17 mouse cellular contexts compared by ENCODE assay signal in the genomic region with DNA sequence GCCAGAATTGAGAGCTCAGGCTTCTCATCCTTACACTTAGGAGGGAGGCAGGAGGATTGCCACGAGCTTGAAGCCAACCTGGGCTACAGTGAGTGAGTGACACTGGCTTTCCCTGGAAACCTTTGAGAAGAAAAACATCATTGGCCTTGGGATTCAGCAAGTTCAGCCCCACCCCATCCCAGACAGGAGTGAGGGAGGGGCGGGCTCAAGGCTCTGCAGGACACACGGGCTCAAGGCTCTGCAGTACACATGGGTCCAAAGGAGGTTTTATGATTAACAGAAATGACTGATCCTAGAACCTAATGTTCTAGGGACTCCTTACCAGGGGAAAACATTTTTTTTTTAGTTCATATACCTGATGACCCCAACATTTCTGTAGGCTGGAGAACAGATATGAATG. TPM values are rescaled to one million over a fixed set of nuclear protein-coding genes. Genes with fewer than 3 reads are reported as not detected.
DNase-seq lines count a peak whose midpoint lies in the region; ATAC-seq lines count a peak whose summit lies in the region.
"Had no signal": no experiment of that assay in that cellular context is flagged by ENCODE, and none has a peak within 500 bp of the region (broad histone marks: within the 10 kb centered on the region; RNA-seq: fewer than 3 reads in every experiment).

No protein-coding gene starts in this region.

- peaks cover 6% of the 10 kb centered on the region; the same call in 1 of the 2 replicates for H3K9me3 ChIP-seq in kidney, embryonic 14.5 days (ENCODE audit: control insufficient read depth, low read length)
- H3K9me3 ChIP-seq in forebrain, embryonic 10.5 days: peaks cover 6% of the 10 kb centered on the region; the same call in 1 of the 2 replicates
- H3K9me3 ChIP-seq: embryonic facial prominence, embryonic 13.5 days; forebrain, embryonic 13.5 days had no signal

- no peak overlapping the region for H3K9ac ChIP-seq in kidney, embryonic 14.5 days (ENCODE audit: low read depth, low read length)
- H3K9ac ChIP-seq: embryonic facial prominence, embryonic 13.5 days; forebrain, embryonic 13.5 days; forebrain, postnatal 0 days; heart, embryonic 12.5 days had no signal

- WGBS in kidney, embryonic 14.5 days: 70% methylated on average over 3 of the region's 3 CpGs
- 76% methylated on average over 3 of the region's 3 CpGs for WGBS in forebrain, embryonic 10.5 days

- no peak overlapping the region for H3K4me3 ChIP-seq in kidney, embryonic 14.5 days (ENCODE audit: low read length)
- no peak overlapping the region for H3K4me3 ChIP-seq in forebrain, embryonic 10.5 days
- H3K4me3 ChIP-seq: embryonic facial prominence, embryonic 13.5 days; forebrain, embryonic 13.5 days; heart, embryonic 12.5 days; hindbrain, embryonic 10.5 days had no signal

- no peak overlapping the region for H3K4me2 ChIP-seq in kidney, embryonic 14.5 days (replicated peaks; ENCODE audit: low read depth, low read length)
- H3K4me2 ChIP-seq: embryonic facial prominence, embryonic 13.5 days; forebrain, embryonic 13.5 days; heart, embryonic 12.5 days had no signal

- H3K36me3 ChIP-seq in kidney, embryonic 14.5 days (ENCODE audit: control insufficient read depth, insufficient read depth, low read length): no peaks in the 10 kb centered on the region
- H3K36me3 ChIP-seq in forebrain, embryonic 10.5 days (replicated peaks): peaks cover 10% of the 10 kb centered on the region

- no peaks in the 10 kb centered on the region for H3K4me1 ChIP-seq in kidney, embryonic 14.5 days (ENCODE audit: control insufficient read depth, insufficient read depth, low read length)
- H3K4me1 ChIP-seq in forebrain, embryonic 10.5 days: peaks cover 6% of the 10 kb centered on the region; the same call in 1 of the 2 replicates
- H3K4me1 ChIP-seq: embryonic facial prominence, embryonic 13.5 days; forebrain, embryonic 13.5 days; hindbrain, embryonic 10.5 days had no signal

- H3K27ac ChIP-seq in kidney, embryonic 14.5 days (ENCODE audit: low read depth, low read length): no peak overlapping the region
- H3K27ac ChIP-seq in forebrain, embryonic 10.5 days: no peak overlapping the region
- H3K27ac ChIP-seq: embryonic facial prominence, embryonic 13.5 days; forebrain, embryonic 13.5 days; hindbrain, embryonic 10.5 days had no signal

- peak; percentile 66 for DNase-seq in kidney, adult 11 months
- peak; percentile 84 for DNase-seq in kidney, adult 9 months
- no peak for DNase-seq in kidney, postnatal 4 days
- DNase-seq in kidney, postnatal 14 days: peak; percentile 58
- no peak for DNase-seq in adipocyte (ENCODE audit: low spot score)
- DNase-seq in forebrain, embryonic 10.5 days (ENCODE audit: extremely low spot score, low spot score): no peak
- DNase-seq: adrenal gland, postnatal 25 days; cerebellum, adult 18-20 months; cerebellum, adult 9-11 months; cerebellum, postnatal 36 days; forebrain, postnatal 0 days; gastrocnemius, postnatal 25 days had no signal

- H3K27me3 ChIP-seq in kidney, embryonic 14.5 days (ENCODE audit: control insufficient read depth, insufficient read depth, low read length): no peaks in the 10 kb centered on the region
- H3K27me3 ChIP-seq in forebrain, embryonic 10.5 days (ENCODE audit: poor library complexity, severe bottlenecking): no peaks in the 10 kb centered on the region
- H3K27me3 ChIP-seq: embryonic facial prominence, embryonic 13.5 days; forebrain, embryonic 13.5 days; heart, embryonic 12.5 days had no signal

- ATAC-seq in kidney, embryonic 14.5 days (ENCODE audit: low FRiP score, low TSS enrichment): no peak
- ATAC-seq: forebrain, embryonic 13.5 days; forebrain, postnatal 0 days had no signal

RNA-seq across cellular contexts. Expression of gene Spout1, which starts 5.5 kb away (rescaled TPM):
- polyA plus RNA-seq in kidney, embryonic 14.5 days (2014; fragmentation: Nextera tagmentation; extraction: Ambion mirVana): 58.2 and 77.0 TPM in 2 replicates
- polyA plus RNA-seq in forebrain, embryonic 10.5 days (2016; fragmentation: Nextera tagmentation; extraction: Ambion mirVana): 92.5 and 96.1 TPM in 2 replicates

RNA-seq across cellular contexts. Expression of gene Endog, which starts 12.4 kb away (rescaled TPM):
- 20.3 and 22.1 TPM in 2 replicates for polyA plus RNA-seq in kidney, embryonic 14.5 days (2014; fragmentation: Nextera tagmentation; extraction: Ambion mirVana)
- 17.1 and 17.9 TPM in 2 replicates for polyA plus RNA-seq in forebrain, embryonic 10.5 days (2016; fragmentation: Nextera tagmentation; extraction: Ambion mirVana)

RNA-seq across cellular contexts. Expression of gene Kyat1, which starts 21.9 kb away (rescaled TPM):
- polyA plus RNA-seq in kidney, embryonic 14.5 days (2014; fragmentation: Nextera tagmentation; extraction: Ambion mirVana): 10.0 and 11.4 TPM in 2 replicates
- polyA plus RNA-seq in forebrain, embryonic 10.5 days (2016; fragmentation: Nextera tagmentation; extraction: Ambion mirVana): 7.0 and 8.6 TPM in 2 replicates

RNA-seq across cellular contexts. Expression of gene Tbc1d13, which starts 50.2 kb away (rescaled TPM):
- 11.1 and 15.3 TPM in 2 replicates for polyA plus RNA-seq in kidney, embryonic 14.5 days (2014; fragmentation: Nextera tagmentation; extraction: Ambion mirVana)
- 7.8 and 8.6 TPM in 2 replicates for polyA plus RNA-seq in forebrain, embryonic 10.5 days (2016; fragmentation: Nextera tagmentation; extraction: Ambion mirVana)

RNA-seq across cellular contexts. Expression of gene Lrrc8a, which starts 53.8 kb away (rescaled TPM):
- polyA plus RNA-seq in kidney, embryonic 14.5 days (2014; fragmentation: Nextera tagmentation; extraction: Ambion mirVana): 49.4 and 51.1 TPM in 2 replicates
- polyA plus RNA-seq in forebrain, embryonic 10.5 days (2016; fragmentation: Nextera tagmentation; extraction: Ambion mirVana): 41.5 and 44.7 TPM in 2 replicates

Comparison
In these comparisons a context has a peak if more than half of its experiments do, and no peak if none do; other contexts are left out.
1. DNase-seq: peak in kidney, adult 11 months (single experiment), kidney, adult 9 months (single experiment) and kidney, postnatal 14 days (single experiment); none in kidney, postnatal 4 days (0 of 2), adipocyte (single experiment) and forebrain, embryonic 10.5 days (single experiment).